Mouse (Mus musculus) T-helper 1 cell (primary cell): Measurements from ENCODE around the gene Dnajc6.

Experiments used
- in situ Hi-C: fragments of 300-600 bp; cut with MboI, MseI; formaldehyde crosslinking; loops from one replicate; pipeline ENCODE4 v1.15.1; 2025; ENCODE audit warnings: high pct_unique_total_duplicates

The Dnajc6 gene

DNA sequence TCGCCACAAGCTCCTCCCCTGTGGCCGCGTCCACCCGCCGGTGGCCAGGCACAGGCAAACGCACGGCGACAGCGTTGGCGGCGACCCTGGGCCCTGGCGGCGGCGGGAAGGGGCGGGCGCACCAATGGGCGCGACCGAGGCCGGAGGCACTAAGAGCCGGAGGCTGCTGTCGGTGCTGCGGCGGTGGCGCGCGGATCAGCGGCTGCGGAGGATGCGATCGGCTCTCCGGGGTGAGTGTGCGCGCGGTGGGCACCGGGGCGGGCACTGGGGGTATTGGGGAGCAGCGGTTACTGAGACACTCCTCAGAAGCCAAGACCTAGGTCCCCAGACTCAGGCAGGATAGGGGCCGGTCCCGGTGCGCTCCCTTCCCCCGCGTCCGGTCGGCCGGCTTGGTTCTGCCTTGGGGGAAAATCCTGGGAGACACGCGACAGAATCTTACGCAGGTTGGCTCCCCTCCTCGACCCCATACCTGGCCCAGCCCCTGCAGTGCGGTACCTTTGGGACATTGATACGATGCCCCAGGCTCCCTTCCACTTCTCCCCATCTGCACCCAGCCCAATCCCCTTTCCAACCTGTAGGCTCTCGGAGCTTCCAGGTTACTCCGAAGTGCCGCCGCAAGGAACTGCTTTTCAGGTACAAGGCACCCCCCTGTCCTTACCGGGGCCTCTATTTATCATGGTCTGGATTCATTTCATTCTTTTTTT, at the start of gene Dnajc6:
Dnajc6 (plus strand) TSS at position 115 of the 704 bp plus-strand sequence.
- in situ Hi-C loops, result no loop called here

DNA sequence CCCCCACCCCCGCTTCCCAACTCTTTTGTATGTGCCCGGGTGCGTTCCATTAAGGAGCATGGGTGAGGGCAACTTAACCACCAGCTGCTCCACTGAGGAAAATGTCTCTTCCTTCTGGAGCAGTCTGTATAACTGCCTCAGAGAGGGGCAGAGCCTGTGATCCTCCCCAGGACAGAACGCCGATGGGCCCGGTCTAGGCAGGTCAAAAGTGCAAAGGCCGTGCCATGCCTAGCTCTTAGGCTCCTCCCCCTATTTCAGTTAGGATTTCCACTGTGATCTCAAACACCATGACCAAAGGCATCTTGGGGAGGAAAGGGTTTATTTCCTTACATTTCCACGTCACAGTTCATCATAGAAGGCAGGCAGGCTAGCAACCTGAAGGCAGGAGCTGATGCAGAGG, 47.7 kb upstream of the Dnajc6 start:
- in situ Hi-C loops, result no loop called here

DNA sequence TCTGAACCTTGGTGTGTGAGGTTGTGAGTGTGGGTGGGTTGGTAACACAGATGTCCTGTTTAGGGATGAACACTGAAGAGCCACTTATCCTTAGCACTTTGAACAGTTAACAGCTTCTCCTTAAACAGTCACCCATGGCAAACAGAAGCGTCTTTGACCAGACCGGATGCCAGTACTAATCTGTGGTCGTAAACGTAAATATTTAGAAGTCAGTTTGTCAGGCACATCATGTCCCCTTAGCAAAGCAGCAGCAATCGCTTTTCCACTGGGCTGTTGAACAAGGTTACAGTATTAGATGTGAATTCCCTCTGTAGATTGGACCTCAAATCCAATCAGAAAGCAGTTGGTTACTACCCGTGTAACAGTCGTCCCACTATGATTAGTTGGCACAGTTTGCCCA, 47.1 kb upstream of the Dnajc6 start:
- in situ Hi-C loops, result no loop called here

DNA sequence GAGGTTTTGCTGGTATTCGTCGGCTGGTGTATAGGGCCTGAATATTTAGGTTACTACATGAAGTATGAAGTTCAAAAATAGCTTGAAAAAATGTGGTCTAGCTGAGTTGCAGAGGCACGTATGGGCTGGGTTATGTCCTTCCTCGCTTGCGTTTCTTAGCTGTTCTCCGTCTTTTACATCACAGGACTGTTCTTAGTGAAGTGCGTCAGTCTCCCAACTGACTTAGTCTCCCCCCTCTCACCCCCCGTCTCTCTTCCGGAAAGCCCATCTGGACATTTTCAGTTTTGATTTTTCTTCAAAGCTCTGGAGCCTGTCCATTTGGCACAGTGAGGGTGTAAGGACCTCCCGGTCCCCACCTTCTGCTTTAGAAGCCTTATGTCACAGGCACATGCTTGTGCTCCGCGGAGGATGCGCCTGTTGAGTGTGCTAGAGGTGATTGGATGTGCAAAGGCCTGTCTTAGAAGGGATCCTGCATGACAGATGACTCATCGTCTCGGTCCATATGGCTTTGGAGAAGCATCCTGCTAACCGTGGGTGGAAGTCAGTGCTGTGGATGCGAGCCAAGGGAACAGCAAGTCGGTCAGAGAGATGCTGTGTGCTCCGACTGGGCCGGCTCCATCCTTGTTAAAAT, 46.2 kb upstream of the Dnajc6 start:
- in situ Hi-C loops, result loop anchor here (25.0 kb wide), 1 partner anchor 562 kb away; no protein-coding TSS in a partner anchor

DNA sequence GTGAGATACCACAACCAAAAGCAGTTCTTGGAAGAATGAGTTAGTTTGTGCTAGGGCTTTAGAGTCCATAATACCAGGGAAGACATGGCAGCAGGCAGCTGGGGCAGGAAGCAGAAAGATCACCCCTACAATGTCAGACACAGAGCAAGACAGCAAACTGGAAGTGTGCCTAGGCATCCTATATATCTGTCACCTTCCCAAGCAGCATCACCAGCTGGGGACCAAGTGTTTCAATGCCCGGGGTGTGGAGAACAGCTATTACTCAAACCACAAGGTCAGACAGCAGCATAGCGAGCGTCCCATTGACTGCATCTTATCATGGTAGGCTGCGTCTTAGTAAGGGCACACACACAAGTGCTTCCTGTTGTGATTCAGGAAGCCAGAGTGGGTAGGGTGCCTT, 45.4 kb upstream of the Dnajc6 start:
- in situ Hi-C loops, result loop anchor here (25.0 kb wide), 1 partner anchor 561 kb away; no protein-coding TSS in a partner anchor

DNA sequence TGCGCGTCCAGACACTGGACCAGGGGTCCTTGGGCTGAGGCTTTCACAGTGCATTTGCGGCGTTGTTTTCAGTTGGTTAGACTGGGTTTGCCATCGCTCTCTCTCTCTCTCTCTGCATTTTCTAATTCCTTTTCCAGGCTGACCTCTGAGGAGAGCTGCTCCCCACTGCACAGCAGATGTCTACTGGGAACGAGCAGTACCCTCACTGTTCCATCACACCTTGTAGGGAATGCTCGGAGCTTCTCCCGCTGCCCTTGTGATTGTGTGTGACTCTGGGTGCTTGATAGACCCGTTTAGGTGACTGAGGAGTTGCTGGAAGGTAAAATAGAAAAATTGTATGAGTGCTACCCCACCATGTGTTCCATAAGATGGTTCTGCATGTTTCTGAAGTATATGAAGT, 43.6 kb upstream of the Dnajc6 start:
- in situ Hi-C loops, result loop anchor here (25.0 kb wide), 1 partner anchor 559 kb away; no protein-coding TSS in a partner anchor

DNA sequence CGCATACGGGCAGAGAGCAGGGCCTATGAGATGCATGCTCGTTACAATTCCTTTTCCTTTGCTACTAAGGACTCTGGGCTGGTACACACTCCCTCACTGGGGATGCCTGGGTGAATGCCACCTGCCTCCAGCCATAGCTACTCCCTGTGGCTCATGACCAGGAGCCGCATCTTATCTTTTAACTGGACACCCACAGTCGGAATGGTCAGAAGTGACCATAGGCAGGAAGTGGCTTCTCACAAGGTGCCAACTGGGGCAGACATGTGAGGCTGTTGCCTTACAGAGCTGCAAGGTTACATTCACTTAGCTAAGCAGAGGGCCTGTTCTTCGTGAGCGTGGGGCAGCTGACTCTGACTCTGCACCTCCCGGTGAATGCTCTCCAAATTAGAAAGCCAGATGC, 39.3 kb upstream of the Dnajc6 start:
- in situ Hi-C loops, result loop anchor here (25.0 kb wide), 1 partner anchor 555 kb away; no protein-coding TSS in a partner anchor

DNA sequence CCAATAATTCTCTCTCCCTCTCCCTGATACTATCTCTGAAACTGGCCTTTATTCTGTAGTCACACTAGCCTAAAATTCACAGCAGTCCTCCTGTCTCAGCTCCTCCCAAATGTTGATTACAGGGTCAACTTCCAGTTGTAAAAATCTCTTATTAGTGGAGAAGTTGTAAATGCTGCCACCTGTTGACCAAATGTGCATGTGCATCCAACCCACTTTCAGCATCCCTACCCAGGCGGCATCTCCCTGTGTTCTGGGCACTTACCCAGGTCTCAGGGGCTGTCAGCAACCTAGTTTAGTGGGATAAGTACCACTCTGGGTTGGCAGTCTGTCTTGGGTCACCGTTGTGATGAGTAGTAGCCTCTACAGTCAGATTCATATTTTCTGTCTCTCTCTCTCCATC, 38.1 kb upstream of the Dnajc6 start:
- in situ Hi-C loops, result loop anchor here (25.0 kb wide), 1 partner anchor 554 kb away; no protein-coding TSS in a partner anchor

DNA sequence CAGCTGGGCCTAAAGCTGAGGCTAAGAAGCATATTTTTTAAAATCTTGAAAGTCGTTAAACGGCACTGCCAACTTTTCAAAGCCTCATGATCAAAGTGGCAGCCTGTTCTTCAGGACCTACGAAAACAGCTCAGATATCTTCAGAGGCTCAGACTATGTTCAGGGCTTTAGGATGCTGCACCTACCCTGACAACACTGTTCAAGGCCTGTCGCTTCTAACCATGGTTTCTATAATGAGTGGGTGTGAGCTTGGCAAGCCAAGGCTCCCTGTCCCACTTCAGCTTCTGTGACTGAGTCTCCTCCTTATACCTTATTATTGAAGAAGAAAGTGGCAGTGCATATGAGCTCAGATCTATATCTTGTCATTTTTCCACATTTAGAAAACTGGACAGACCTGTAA, 37.1 kb upstream of the Dnajc6 start:
- in situ Hi-C loops, result loop anchor here (25.0 kb wide), 1 partner anchor 553 kb away; no protein-coding TSS in a partner anchor

DNA sequence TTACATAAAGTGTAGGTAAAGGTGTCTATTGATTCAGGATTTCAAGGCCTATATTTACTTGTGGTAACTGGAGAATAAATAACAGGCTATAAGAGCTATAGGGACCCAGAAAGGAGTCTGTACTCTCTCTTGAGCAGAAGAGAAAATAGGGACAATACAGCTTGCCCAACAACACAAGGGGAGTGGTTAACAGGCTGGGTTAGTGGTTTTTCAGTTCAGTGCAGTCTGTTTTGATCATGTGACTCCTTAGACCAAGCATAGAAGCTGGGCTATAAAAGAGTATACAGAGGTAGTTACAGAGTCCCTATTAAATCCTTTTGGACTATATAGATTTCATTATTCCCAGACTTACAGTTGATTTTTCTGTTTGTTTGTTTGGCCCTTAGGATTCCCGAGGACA, 36.3 kb upstream of the Dnajc6 start:
- in situ Hi-C loops, result loop anchor here (25.0 kb wide), 1 partner anchor 552 kb away; no protein-coding TSS in a partner anchor

DNA sequence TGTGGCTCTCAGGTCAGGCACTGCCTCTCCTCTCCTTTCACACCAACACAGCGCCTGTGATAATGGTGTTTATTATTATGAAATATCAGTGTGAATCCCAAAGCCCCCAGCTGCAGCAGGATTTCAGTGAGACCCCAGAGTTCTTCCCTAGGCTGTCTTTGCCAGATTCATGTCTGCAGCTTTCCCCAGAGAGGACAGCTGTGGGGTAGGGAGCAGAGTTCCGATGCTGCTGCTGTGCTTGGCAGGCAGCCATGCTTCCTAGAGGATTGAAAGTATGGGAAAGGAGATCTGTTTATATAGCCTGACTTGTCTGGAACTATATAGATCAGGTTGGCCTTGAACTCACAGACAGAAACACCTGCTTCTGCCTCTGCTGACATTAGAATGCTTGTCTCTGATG, 34.4 kb upstream of the Dnajc6 start:
- in situ Hi-C loops, result loop anchor here (25.0 kb wide), 1 partner anchor 550 kb away; no protein-coding TSS in a partner anchor

DNA sequence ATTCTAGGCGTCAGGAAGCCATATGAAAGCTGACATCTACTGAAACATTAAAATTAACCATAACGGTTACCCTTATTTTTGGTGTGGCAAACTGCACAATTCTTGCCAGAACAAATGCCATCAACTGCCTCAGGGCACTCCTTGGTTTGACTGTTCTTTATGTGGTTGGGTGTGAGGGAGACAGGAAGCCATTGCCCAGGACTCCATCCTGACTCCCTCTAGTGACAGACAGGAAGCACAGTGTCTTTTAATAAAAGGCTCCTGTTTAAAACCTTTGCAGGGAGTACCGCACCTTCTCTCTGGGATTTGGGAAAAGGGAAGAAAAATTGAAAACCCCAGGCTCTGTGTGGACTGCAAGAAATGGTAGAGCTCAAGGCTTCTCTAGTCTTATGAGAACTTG, 30.2 kb upstream of the Dnajc6 start:
- in situ Hi-C loops, result loop anchor here (25.0 kb wide), 1 partner anchor 546 kb away; no protein-coding TSS in a partner anchor

DNA sequence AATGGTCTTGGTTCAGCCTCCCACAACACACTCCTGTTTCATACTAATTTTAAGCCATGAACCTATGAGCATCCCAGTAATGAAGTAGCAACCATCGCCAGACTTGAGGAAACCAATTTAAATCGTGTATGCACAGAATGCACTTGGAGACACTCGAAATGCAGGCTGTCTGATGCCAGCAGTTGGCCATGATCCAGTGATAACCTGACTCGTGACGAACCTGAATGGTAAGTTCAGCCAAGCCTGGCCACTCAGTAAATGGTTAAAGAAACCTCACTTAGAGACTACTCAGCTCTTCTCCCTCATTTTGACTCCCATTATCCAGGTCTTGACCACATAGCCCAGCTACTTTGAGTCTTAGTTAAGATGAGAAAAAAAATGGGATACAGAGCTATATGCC, 27.2 kb upstream of the Dnajc6 start:
- in situ Hi-C loops, result loop anchor here (25.0 kb wide), 1 partner anchor 543 kb away; no protein-coding TSS in a partner anchor

DNA sequence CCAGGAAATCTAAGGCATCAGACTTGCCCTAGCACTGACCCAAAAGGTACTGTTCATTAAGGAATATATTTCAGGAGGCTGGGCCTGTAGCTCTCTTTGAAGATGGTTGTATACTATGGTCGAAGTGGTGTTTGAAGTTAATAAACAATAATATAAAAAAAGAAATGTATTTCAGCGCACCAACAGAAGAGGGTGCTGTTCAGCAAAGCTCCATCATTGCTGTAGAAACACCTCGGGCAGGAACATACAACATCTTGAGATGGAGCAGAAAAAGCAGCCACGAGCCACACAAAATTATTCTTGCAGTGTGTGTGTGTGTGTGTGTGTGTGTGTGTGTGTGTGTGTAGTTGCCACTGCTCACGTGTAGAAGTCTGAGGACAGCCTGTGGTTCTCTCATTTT, 25.9 kb upstream of the Dnajc6 start:
- in situ Hi-C loops, result loop anchor here (25.0 kb wide), 1 partner anchor 542 kb away; no protein-coding TSS in a partner anchor

DNA sequence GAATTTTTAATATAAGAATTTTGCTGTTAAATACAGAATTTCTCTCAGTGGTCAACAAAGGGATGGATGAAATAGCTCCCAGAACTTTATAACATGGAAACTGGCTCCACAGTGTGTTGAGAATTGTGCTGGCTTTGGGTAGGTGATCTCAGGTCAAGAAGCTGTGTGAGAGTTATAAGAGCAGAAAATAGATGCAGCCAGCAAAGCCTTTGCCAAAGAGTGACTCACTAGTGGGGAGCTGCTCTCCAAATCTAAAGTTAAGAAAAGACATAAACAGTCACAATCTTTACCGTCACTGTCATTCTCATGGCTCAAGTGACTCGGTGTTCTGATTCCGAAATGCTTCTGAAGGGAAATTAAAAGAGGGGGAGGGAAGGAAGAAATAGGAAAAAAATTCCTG, 23.7 kb upstream of the Dnajc6 start:
- in situ Hi-C loops, result loop anchor here (25.0 kb wide), 1 partner anchor 540 kb away; no protein-coding TSS in a partner anchor

DNA sequence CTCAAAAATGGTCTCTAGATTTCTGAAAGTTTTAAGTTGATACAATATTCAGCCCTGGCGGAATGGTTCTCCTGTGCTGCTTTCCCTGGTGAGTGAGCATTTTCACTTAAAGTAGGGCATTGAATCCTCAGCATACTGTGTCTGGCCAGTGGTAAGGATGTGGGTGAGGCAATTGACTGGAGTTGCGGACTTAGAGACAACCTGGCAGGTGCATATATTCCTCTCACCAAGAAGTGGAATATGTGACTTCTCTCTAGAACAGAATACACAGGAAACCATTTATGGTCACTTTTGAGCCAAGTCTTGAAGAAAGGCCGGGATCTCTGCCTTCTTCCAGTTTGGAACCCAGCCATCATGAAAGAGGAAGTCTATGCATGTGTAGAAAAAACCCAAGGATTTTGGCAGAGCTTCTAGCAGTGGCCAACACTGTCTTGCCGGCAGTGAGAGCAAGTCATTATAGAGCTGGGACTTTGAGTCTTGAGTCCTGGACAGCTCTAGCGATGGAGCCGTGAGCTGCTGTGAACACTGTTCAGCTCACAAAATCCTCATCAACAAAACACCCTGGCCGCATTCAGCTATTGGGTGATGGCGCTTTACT, 6.0 kb upstream of the Dnajc6 start:
- in situ Hi-C loops, result no loop called here

DNA sequence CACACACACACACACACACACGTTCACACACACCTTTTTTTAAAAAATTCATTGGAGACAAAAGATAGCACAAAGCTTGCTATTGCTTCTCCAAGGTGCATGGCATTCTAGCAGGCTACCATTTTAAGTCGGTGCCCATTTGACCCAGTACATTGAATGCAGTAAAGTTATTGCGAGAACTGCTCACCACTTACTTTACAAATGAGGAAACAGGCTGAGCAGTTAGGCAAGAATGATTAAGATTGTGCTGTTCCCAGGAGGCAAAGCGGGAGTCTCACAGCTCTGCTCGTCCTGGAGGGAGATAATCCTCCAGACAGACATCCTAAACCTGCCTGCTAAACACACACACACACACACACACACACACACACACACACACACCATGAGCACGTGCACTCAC, 4.7 kb upstream of the Dnajc6 start:
- in situ Hi-C loops, result no loop called here

DNA sequence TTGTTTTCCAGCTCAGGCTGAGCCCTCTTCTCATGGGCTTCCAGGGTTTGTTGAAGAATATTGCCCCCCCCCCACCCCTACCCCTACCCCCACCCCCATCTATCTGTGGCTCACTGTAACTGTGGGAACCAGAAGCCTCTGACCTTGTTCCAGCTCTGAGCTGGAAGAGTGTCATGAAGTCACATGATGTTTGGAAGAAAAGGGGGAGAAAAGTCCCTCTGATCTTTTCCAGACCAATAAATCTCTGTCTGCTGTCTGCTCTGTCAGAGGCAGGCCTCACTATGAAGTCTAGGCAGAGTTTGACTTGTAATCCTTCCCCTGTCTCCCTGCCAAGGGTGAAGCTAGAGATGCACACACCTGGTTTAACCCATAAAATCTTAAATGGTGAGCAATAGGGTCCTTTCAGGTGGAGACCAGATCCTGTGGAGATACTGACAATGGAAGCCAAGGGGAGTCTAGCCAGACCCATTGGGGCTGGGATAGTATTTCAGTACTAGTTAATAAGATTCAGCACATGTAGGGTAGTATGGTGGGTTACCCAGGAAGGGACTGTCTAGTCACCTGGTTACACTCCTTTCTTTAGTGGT, 2.7 kb upstream of the Dnajc6 start:
- in situ Hi-C loops, result no loop called here

DNA sequence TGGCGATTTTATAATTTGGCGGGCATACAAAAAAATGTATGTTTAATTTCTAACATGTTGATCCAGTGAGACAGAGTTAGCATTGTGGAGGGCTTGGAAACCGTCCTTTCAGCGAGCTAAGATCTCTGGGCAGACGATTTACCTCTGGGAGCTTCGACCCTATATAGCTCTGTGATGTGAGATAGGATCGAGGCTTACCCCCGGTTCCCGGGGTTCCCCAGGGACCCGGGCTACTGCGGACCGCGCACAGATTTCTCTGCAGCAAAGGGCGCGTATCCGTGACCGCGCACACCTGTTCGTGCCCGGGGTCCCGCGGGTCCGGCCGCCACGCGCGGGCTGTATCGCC, 287 bp upstream of the Dnajc6 start:
- in situ Hi-C loops, result no loop called here

DNA sequence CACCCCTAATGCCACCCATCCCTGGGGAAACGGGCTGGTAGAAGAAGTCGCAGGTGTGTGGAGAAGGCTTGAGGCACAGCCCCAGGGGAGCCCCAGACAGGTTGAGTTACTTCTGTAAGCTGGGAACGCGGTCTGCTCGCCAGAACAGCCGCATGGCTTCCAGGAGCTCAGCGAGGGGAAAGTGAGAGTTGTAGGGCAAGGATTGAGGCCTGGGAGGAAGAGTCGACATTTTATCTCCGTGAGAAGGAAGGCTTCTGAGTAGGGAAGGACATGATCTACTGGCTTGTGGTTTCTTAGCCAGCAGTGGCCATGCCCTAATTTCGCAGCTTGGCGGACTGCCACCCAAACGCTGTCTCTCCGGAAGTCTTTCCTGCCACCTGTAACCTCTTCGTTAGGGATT, 888 bp downstream of the Dnajc6 start:
- in situ Hi-C loops, result no loop called here

DNA sequence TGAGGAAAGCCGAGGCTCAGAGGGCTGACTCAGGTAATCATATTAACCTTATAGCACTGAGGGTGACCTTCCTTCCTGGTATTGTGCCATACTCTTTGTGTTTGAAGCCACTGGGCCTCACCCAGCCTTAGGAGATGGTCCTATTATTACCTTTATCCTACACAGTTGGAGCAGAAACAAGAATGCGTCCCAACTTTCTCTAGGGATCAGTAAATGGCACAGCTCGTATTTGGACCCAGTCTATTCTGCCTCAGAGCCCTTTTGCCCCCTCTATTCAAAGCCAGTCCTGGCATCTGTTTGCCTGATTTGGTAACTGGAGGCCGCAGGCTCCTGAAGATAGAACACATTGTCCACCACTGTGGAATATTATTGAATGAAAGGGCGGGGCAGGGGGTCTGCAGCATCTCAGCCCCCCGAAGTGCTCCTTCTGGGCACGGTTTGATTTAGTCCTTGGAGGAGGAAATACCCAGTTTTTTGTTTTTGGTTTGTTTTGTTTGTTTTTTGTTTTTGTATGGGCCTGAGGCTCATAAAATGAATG, 8.1 kb downstream of the Dnajc6 start:
- in situ Hi-C loops, result no loop called here

DNA sequence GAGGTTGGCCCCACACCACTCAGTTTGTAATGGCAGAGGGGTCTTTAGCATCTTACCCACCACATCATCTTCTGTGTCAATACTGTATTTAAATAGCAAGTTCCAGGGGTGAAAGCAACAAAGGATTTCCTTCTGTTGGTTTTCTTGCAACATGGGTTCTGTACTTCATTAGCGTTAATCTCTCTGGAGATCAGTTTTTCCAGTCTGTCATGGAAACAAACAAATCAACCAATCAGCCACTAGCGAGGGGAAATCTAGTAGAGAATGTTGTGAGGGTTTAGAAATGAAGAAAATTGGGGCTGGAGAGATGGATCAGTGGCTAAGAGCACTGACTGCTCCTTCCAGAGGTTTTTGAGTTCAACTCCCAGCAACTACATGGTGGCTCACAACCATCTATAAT, 9.5 kb downstream of the Dnajc6 start:
- in situ Hi-C loops, result no loop called here
